25 mouse cellular contexts compared by ENCODE assay signal in the genomic region with DNA sequence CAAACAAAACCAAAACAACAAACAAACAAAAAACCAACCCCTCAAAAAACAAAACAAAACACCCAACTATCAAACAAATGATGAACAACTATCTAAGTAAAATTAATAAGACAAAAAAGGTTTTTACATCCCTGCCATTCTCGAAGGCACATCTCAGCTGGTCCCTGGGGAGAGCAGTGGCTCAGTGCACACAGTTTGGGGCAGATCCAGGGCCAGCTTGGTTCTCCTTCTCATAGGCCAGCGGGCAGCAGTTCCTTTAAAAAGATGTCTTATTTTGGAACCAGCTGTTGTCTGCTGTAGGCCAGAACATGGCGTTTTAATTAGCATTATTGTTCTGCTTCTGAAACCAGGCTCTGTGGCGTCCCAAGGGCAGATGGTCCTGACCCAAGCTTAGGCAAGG. TPM values are rescaled to one million over a fixed set of nuclear protein-coding genes. Genes with fewer than 3 reads are reported as not detected.
DNase-seq lines count a peak whose midpoint lies in the region; ATAC-seq lines count a peak whose summit lies in the region.
"Had no signal": no experiment of that assay in that cellular context is flagged by ENCODE, and none has a peak within 500 bp of the region (broad histone marks: within the 10 kb centered on the region; RNA-seq: fewer than 3 reads in every experiment).

No protein-coding gene starts in this region.

- H3K4me2 ChIP-seq in hindbrain, embryonic 12.5 days (replicated peaks), result no peak overlapping the region
- no peak overlapping the region for H3K4me2 ChIP-seq in hindbrain, embryonic 13.5 days
- no peak overlapping the region for H3K4me2 ChIP-seq in midbrain, embryonic 13.5 days (replicated peaks)
- no peak overlapping the region for H3K4me2 ChIP-seq in embryonic facial prominence, embryonic 12.5 days (replicated peaks)
- no peak overlapping the region for H3K4me2 ChIP-seq in kidney, embryonic 16.5 days (replicated peaks; ENCODE audit: low read depth, low read length)
- H3K4me2 ChIP-seq: forebrain, embryonic 12.5 days; limb, embryonic 13.5 days; liver, embryonic 12.5 days; neural tube, embryonic 12.5 days had no signal

- 57% methylated on average over 4 of the region's 4 CpGs for WGBS in hindbrain, embryonic 12.5 days
- 55% methylated on average over 4 of the region's 4 CpGs for WGBS in hindbrain, embryonic 13.5 days
- 63% methylated on average over 4 of the region's 4 CpGs for WGBS in midbrain, embryonic 10.5 days
- 55% methylated on average over 4 of the region's 4 CpGs for WGBS in midbrain, embryonic 13.5 days
- 40% methylated on average over 4 of the region's 4 CpGs for WGBS in embryonic facial prominence, embryonic 12.5 days
- 76% methylated on average over 4 of the region's 4 CpGs for WGBS in kidney, embryonic 16.5 days

- peaks cover 26% of the 10 kb centered on the region for H3K4me1 ChIP-seq in hindbrain, embryonic 12.5 days
- peaks cover 15% of the 10 kb centered on the region for H3K4me1 ChIP-seq in hindbrain, embryonic 13.5 days (replicated peaks)
- peaks cover 35% of the 10 kb centered on the region for H3K4me1 ChIP-seq in midbrain, embryonic 10.5 days
- H3K4me1 ChIP-seq in midbrain, embryonic 13.5 days (replicated peaks), result peaks cover 17% of the 10 kb centered on the region
- peaks cover 67% of the 10 kb centered on the region for H3K4me1 ChIP-seq in embryonic facial prominence, embryonic 12.5 days
- H3K4me1 ChIP-seq in kidney, embryonic 16.5 days (ENCODE audit: insufficient read depth, low read length), result peaks cover 14% of the 10 kb centered on the region

- no peak for ATAC-seq in hindbrain, embryonic 12.5 days (ENCODE audit: low FRiP score)
- no peak for ATAC-seq in hindbrain, embryonic 13.5 days (ENCODE audit: low FRiP score)
- no peak for ATAC-seq in midbrain, embryonic 13.5 days
- ATAC-seq in embryonic facial prominence, embryonic 12.5 days (ENCODE audit: insufficient number of reproducible peaks, insufficient read depth, low FRiP score, low TSS enrichment), result no peak
- ATAC-seq in kidney, embryonic 16.5 days (ENCODE audit: low FRiP score, low TSS enrichment), result no peak
- ATAC-seq: inflammation-experienced regulatory T-cells, adult 6 months; liver, embryonic 12.5 days had no signal

- DNase-seq in midbrain, embryonic 10.5 days (ENCODE audit: low spot score), result no peak
- DNase-seq in adipocyte (ENCODE audit: low spot score), result peak; percentile 28
- no peak for DNase-seq in kidney, postnatal 10 days
- DNase-seq: cerebellum, adult 11-12 months; heart, postnatal 4 days; kidney, adult 2 months; kidney, postnatal 14 days; layer of hippocampus, postnatal 36 days; lung, adult 18-20 months; right cerebral cortex, adult 18-20 months; right cerebral cortex, postnatal 4 days; thymus, postnatal 14 days had no signal

- H3K9me3 ChIP-seq in hindbrain, embryonic 12.5 days (replicated peaks), result no peaks in the 10 kb centered on the region
- H3K9me3 ChIP-seq in hindbrain, embryonic 13.5 days, result no peaks in the 10 kb centered on the region
- H3K9me3 ChIP-seq in midbrain, embryonic 10.5 days (replicated peaks), result no peaks in the 10 kb centered on the region
- no peaks in the 10 kb centered on the region for H3K9me3 ChIP-seq in midbrain, embryonic 13.5 days
- H3K9me3 ChIP-seq in embryonic facial prominence, embryonic 12.5 days, result no peaks in the 10 kb centered on the region
- no peaks in the 10 kb centered on the region for H3K9me3 ChIP-seq in kidney, embryonic 16.5 days (ENCODE audit: low read length)
- H3K9me3 ChIP-seq: forebrain, embryonic 12.5 days; heart, embryonic 10.5 days; limb, embryonic 13.5 days; liver, embryonic 12.5 days; neural tube, embryonic 12.5 days had no signal

- peak overlapping the region; percentile 30; the same call in 1 of the 2 replicates for H3K27ac ChIP-seq in hindbrain, embryonic 12.5 days
- no peak overlapping the region for H3K27ac ChIP-seq in hindbrain, embryonic 13.5 days
- peak overlapping the region; percentile 42; the same call in 1 of the 2 replicates for H3K27ac ChIP-seq in midbrain, embryonic 10.5 days (replicated peaks)
- no peak overlapping the region for H3K27ac ChIP-seq in midbrain, embryonic 13.5 days
- peak overlapping the region; percentile 67; the same call in 1 of the 2 replicates for H3K27ac ChIP-seq in embryonic facial prominence, embryonic 12.5 days
- no peak overlapping the region for H3K27ac ChIP-seq in kidney, embryonic 16.5 days (ENCODE audit: low read length)
- H3K27ac ChIP-seq: forebrain, embryonic 12.5 days; heart, embryonic 10.5 days; limb, embryonic 13.5 days; liver, embryonic 12.5 days; neural tube, embryonic 12.5 days had no signal

- no peaks in the 10 kb centered on the region for H3K36me3 ChIP-seq in hindbrain, embryonic 12.5 days
- H3K36me3 ChIP-seq in hindbrain, embryonic 13.5 days, result peaks cover 9% of the 10 kb centered on the region; the same call in 1 of the 2 replicates
- H3K36me3 ChIP-seq in midbrain, embryonic 10.5 days, result no peaks in the 10 kb centered on the region
- H3K36me3 ChIP-seq in midbrain, embryonic 13.5 days, result peaks cover 15% of the 10 kb centered on the region; the same call in 1 of the 2 replicates
- H3K36me3 ChIP-seq in embryonic facial prominence, embryonic 12.5 days, result 0 out of 2 replicates have a peak, but pooled peaks cover 3% of the 10 kb centered on the region
- no peaks in the 10 kb centered on the region for H3K36me3 ChIP-seq in kidney, embryonic 16.5 days (ENCODE audit: insufficient read depth, low read length)
- H3K36me3 ChIP-seq: heart, embryonic 10.5 days had no signal

- no peak overlapping the region for H3K9ac ChIP-seq in hindbrain, embryonic 12.5 days
- H3K9ac ChIP-seq in hindbrain, embryonic 13.5 days, result no peak overlapping the region
- no peak overlapping the region for H3K9ac ChIP-seq in midbrain, embryonic 13.5 days (replicated peaks)
- H3K9ac ChIP-seq in embryonic facial prominence, embryonic 12.5 days, result no peak overlapping the region
- no peak overlapping the region for H3K9ac ChIP-seq in kidney, embryonic 16.5 days (replicated peaks; ENCODE audit: low read length)
- H3K9ac ChIP-seq: forebrain, embryonic 12.5 days; limb, embryonic 13.5 days; liver, embryonic 12.5 days; neural tube, embryonic 12.5 days had no signal

- no peaks in the 10 kb centered on the region for H3K27me3 ChIP-seq in hindbrain, embryonic 12.5 days
- H3K27me3 ChIP-seq in hindbrain, embryonic 13.5 days, result no peaks in the 10 kb centered on the region
- H3K27me3 ChIP-seq in midbrain, embryonic 10.5 days (ENCODE audit: low read depth, poor library complexity, severe bottlenecking), result no peaks in the 10 kb centered on the region
- H3K27me3 ChIP-seq in midbrain, embryonic 13.5 days, result no peaks in the 10 kb centered on the region
- no peaks in the 10 kb centered on the region for H3K27me3 ChIP-seq in embryonic facial prominence, embryonic 12.5 days
- no peaks in the 10 kb centered on the region for H3K27me3 ChIP-seq in kidney, embryonic 16.5 days (ENCODE audit: insufficient read depth, low read length)
- H3K27me3 ChIP-seq: forebrain, embryonic 12.5 days; limb, embryonic 13.5 days; liver, embryonic 12.5 days; neural tube, embryonic 12.5 days had no signal

- no peak overlapping the region for H3K4me3 ChIP-seq in hindbrain, embryonic 12.5 days
- no peak overlapping the region for H3K4me3 ChIP-seq in hindbrain, embryonic 13.5 days
- H3K4me3 ChIP-seq in midbrain, embryonic 10.5 days, result no peak overlapping the region
- H3K4me3 ChIP-seq in midbrain, embryonic 13.5 days (replicated peaks), result no peak overlapping the region
- H3K4me3 ChIP-seq in embryonic facial prominence, embryonic 12.5 days, result no peak overlapping the region
- no peak overlapping the region for H3K4me3 ChIP-seq in kidney, embryonic 16.5 days (ENCODE audit: low read length)
- H3K4me3 ChIP-seq: erythroblast, embryonic 14.5 days; forebrain, embryonic 12.5 days; heart, embryonic 10.5 days; limb, embryonic 13.5 days; liver, embryonic 12.5 days; neural tube, embryonic 12.5 days had no signal

RNA-seq across cellular contexts. Expression of a gene that starts 50.9 kb away (rescaled TPM):
- 5.4 and 6.7 TPM in 2 replicates for polyA plus RNA-seq in hindbrain, embryonic 12.5 days (2016; fragmentation: Nextera tagmentation; extraction: Ambion mirVana)
- polyA plus RNA-seq in hindbrain, embryonic 13.5 days (2015; fragmentation: Nextera tagmentation; extraction: Ambion mirVana), result 0.57 and 0.78 TPM in 2 replicates
- 6.5 and 6.7 TPM in 2 replicates for polyA plus RNA-seq in midbrain, embryonic 10.5 days (2016; fragmentation: Nextera tagmentation; extraction: Ambion mirVana)
- polyA plus RNA-seq in midbrain, embryonic 13.5 days (2015; fragmentation: Nextera tagmentation; extraction: Ambion mirVana), result 0.63 and 0.74 TPM in 2 replicates
- 24.3 and 27.8 TPM in 2 replicates for polyA plus RNA-seq in embryonic facial prominence, embryonic 12.5 days (2016; fragmentation: Nextera tagmentation; extraction: Ambion mirVana)
- polyA plus RNA-seq in kidney, embryonic 16.5 days (2015; fragmentation: Nextera tagmentation; extraction: Ambion mirVana), result 0.17 and 0.21 TPM in 2 replicates
- polyA plus RNA-seq: stomach, embryonic 14.5 days had no signal

Comparison
In these comparisons a context has a peak if more than half of its experiments do, and no peak if none do; other contexts are left out.
1. H3K27ac ChIP-seq: peak in hindbrain, embryonic 12.5 days (single experiment), midbrain, embryonic 10.5 days (single experiment) and embryonic facial prominence, embryonic 12.5 days (single experiment); none in hindbrain, embryonic 13.5 days (single experiment), midbrain, embryonic 13.5 days (single experiment) and kidney, embryonic 16.5 days (single experiment).